Mouse (Mus musculus) kidney, embryonic 14.5 days (tissue): ENCODE measurements around the gene Scamp1. TPM values are rescaled to one million over a fixed set of nuclear protein-coding genes. Genes with fewer than 3 reads are reported as not detected.

Experiments
- ATAC-seq: fragments of 200-750 bp; cut with Nextera tagmentation; 2 replicates; pipeline ENCODE4 v1.8.0; 2017; ENCODE audit warnings: moderate number of reproducible peaks, mild to moderate bottlenecking, moderate TSS enrichment, moderate library complexity; ENCODE audit not compliant: low FRiP score, low TSS enrichment
- H3K27ac ChIP-seq: fragments of 300-500 bp; sonication (generic); 2 replicates; pipeline ENCODE4 v1.5.1; 2014; ENCODE audit warnings: low read depth, mild to moderate bottlenecking, low read length, moderate library complexity, mixed read lengths
- H3K27me3 ChIP-seq: fragments of 300-500 bp; sonication (generic); 2 replicates; pipeline ENCODE4 v1.6.1; 2014; ENCODE audit warnings: mild to moderate bottlenecking, low read length; ENCODE audit not compliant: control insufficient read depth, insufficient read depth
- H3K36me3 ChIP-seq: fragments of 300-500 bp; sonication (generic); 2 replicates; pipeline ENCODE4 v1.6.1; 2014; ENCODE audit warnings: low read length, mixed read lengths; ENCODE audit not compliant: control insufficient read depth, insufficient read depth
- H3K4me1 ChIP-seq: fragments of 300-500 bp; sonication (generic); 2 replicates; pipeline ENCODE4 v1.6.1; 2014; ENCODE audit warnings: low read length, mixed read lengths; ENCODE audit not compliant: control insufficient read depth, insufficient read depth
- H3K4me2 ChIP-seq: fragments of 300-500 bp; sonication (generic); replicated peaks from 2 replicates; pipeline ENCODE4 v1.6.1; 2014; ENCODE audit warnings: low read depth, mild to moderate bottlenecking, low read length
- H3K4me3 ChIP-seq: fragments of 300-500 bp; sonication (generic); 2 replicates; pipeline ENCODE4 v1.5.1; 2014; ENCODE audit warnings: mild to moderate bottlenecking, low read length
- H3K9ac ChIP-seq: fragments of 300-500 bp; sonication (generic); 2 replicates; pipeline ENCODE4 v1.6.1; 2014; ENCODE audit warnings: low read depth, mild to moderate bottlenecking, low read length, moderate library complexity
- H3K9me3 ChIP-seq: fragments of 300-500 bp; sonication (generic); 2 replicates; pipeline ENCODE4 v1.6.1; 2016; ENCODE audit warnings: low read length; ENCODE audit not compliant: control insufficient read depth
- WGBS: fragments of 180-500 bp; shearing (Covaris S2); extraction: QIAGEN DNeasy Blood & Tissue Kit; methylation state at CpG from one replicate; pipeline ENCODE4 v1.1.7; 2014; 5-methylcytosine and 5-hydroxymethylcytosine counted together
- polyA plus RNA-seq: library from polyadenylated mRNA; unstranded; fragments of >200 nt; fragmentation: Nextera tagmentation; extraction: Ambion mirVana; gene quantifications from 2 replicates; pipeline ENCODE4 v1.2.1, GENCODE M21; 2014

Gene Scamp1
- polyA plus RNA-seq, 1 experiment from 2014 or later, result 34.4 TPM

- no peak overlapping the region for H3K27ac ChIP-seq
- H3K9me3 ChIP-seq, result no peaks in the 10 kb centered on the region
- H3K4me2 ChIP-seq, result no peak overlapping the region
- H3K4me3 ChIP-seq, result no peak overlapping the region
- no peak for ATAC-seq
- peaks cover 6% of the 10 kb centered on the region for H3K36me3 ChIP-seq
- no peak overlapping the region for H3K9ac ChIP-seq
- WGBS, result 76% methylated on average over 14 of the region's 14 CpGs
- H3K27me3 ChIP-seq, result no peaks in the 10 kb centered on the region
- no peaks in the 10 kb centered on the region for H3K4me1 ChIP-seq
These were observed 62.0 kb downstream of the Scamp1 start for GRCm38 (mm10) chr13:94223609-94224008.

DNA sequence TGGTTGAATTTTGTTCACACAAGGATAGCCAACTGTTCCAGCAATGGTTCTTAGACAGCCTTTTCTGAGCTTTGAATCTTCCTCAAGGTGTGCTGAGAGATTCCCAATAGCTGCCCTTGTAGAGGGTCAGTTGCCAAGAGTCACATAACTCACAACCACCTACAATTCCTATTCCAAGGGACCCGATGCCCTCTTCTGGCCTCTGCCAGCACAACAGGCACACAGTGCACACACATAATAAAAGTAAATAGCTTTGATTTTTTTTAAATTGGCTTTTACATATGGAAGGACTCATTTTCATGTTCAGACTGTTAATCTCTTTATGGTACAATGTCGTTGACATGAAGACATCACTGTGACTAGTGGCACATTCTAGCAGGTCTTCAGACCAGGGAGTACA, 72.9 kb downstream of the Scamp1 start:
- ATAC-seq, result no peak
- 89% methylated on average over 2 of the region's 2 CpGs for WGBS
- no peak overlapping the region for H3K9ac ChIP-seq
- H3K27ac ChIP-seq, result no peak overlapping the region
- H3K4me3 ChIP-seq, result no peak overlapping the region
- H3K27me3 ChIP-seq, result no peaks in the 10 kb centered on the region
- H3K36me3 ChIP-seq, result peaks cover 8% of the 10 kb centered on the region; the same call in 1 of the 2 replicates
- H3K4me1 ChIP-seq, result 0 out of 2 replicates have a peak, but pooled peaks cover 3% of the 10 kb centered on the region
- peaks cover 3% of the 10 kb centered on the region; the same call in 1 of the 2 replicates for H3K9me3 ChIP-seq
- H3K4me2 ChIP-seq, result no peak overlapping the region

GRCm38 (mm10) chr13:94212179-94212578, 73.5 kb downstream of the Scamp1 start:
- Histone ChIP-seq H3K27me3 (no peaks in the 10 kb centered on the region), H3K9ac (no peak overlapping the region), H3K4me2 (no peak overlapping the region), H3K27ac (no peak overlapping the region), H3K9me3 (peaks cover 3% of the 10 kb centered on the region; the same call in 1 of the 2 replicates), H3K4me3 (no peak overlapping the region), H3K4me1 (0 out of 2 replicates have a peak, but pooled peaks cover 3% of the 10 kb centered on the region), H3K36me3 (peaks cover 8% of the 10 kb centered on the region; the same call in 1 of the 2 replicates)
- 96% methylated on average over 2 of the region's 2 CpGs for WGBS
- ATAC-seq, result no peak

DNA sequence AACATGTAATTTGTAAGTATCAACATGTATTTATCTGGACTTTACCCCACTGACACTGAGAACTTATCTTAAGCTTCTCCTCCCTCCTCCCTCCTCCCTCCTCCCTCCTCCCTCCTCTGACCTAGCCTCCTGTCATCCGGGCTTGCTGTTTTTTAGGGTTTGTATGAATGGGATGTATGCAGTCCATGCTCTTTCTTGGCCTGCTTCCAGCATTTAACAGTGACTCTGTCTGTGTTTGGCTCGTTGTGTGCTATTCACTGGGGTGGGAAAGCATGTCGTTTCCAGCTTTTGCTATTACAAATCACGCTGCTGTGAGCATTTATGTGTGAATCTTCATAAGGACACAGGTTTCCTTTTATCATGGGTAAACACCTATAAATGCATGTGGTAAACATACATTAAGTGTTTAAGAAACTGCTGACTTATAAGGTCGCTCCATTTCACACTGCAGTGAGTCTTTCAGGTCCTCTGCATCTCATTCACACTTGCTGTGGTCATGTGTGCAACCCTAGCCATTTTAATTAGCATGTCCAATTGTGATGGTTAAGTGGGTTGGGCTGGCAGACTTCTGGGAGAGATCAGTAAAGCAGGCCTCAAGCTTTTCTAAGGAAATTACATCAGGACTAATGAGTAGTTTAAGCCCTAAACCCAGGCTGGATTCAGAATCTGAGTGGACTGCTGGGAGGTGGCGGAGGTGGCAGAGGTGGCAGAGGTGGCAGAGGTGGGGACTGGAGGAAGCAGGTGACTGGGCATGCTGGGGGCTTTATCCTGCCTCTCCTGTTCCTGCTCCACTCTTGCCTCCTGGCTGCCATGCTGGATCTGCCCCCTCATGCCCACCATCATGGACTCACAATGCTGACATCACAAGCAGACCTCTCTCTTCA, 74.2 kb downstream of the Scamp1 start:
- ATAC-seq, result no peak
- 0 out of 2 replicates have a peak, but pooled peaks cover 3% of the 10 kb centered on the region for H3K4me1 ChIP-seq
- H3K27me3 ChIP-seq, result no peaks in the 10 kb centered on the region
- H3K36me3 ChIP-seq, result peaks cover 8% of the 10 kb centered on the region; the same call in 1 of the 2 replicates
- peaks cover 3% of the 10 kb centered on the region; the same call in 1 of the 2 replicates for H3K9me3 ChIP-seq
- 55% methylated on average over 6 of the region's 6 CpGs for WGBS
- no peak overlapping the region for H3K9ac ChIP-seq
- H3K4me2 ChIP-seq, result no peak overlapping the region
- H3K4me3 ChIP-seq, result no peak overlapping the region
- no peak overlapping the region for H3K27ac ChIP-seq

DNA sequence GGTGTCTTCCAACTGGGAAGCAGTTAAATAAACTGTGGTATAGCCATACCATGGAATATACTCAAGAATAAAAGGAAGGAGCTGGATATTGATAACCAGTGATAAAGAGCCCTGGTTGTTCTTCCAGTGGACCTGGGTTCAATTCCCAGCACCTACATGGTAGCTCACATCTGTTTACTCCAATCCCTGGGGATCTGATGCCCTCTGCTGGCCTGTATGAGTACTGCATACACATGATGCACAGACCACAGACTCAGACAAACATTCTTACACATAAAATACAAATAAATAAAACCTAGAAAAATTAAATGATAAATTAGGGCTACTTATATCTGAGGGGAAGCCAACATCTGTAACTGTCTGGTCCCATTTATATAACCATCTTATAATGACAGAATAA, 76.8 kb downstream of the Scamp1 start:
- Histone ChIP-seq H3K9ac (no peak overlapping the region), H3K27me3 (no peaks in the 10 kb centered on the region), H3K36me3 (peaks cover 8% of the 10 kb centered on the region; the same call in 1 of the 2 replicates), H3K4me3 (no peak overlapping the region), H3K27ac (no peak overlapping the region), H3K4me2 (no peak overlapping the region), H3K9me3 (peaks cover 3% of the 10 kb centered on the region; the same call in 1 of the 2 replicates), H3K4me1 (0 out of 2 replicates have a peak, but pooled peaks cover 3% of the 10 kb centered on the region)
- ATAC-seq, result no peak

DNA sequence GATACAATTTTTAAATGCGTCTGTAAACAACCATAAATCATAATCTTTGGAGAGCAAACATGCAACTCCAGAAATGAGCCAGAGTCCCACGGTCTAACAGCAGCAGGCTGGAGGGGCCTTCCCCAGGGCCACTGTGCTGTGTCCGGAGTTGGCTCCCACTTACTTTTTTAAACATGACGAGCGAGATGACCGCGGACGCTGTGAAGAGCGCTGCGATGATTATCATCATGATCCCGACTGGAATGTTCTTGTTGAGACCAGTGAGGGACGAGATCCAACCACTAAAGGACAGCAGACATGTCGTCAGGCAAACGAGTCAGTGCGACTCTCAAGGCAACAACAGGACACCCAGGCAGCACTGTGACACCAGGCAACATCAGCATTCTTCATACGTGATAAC, 77.7 kb downstream of the Scamp1 start:
- no peak overlapping the region for H3K27ac ChIP-seq
- H3K4me3 ChIP-seq, result no peak overlapping the region

GRCm38 (mm10) chr13:94205234-94205633, 80.4 kb downstream of the Scamp1 start:
- Histone ChIP-seq H3K27ac (no peak overlapping the region), H3K9me3 (peaks cover 3% of the 10 kb centered on the region; the same call in 1 of the 2 replicates), H3K4me3 (no peak overlapping the region), H3K9ac (no peak overlapping the region), H3K27me3 (no peaks in the 10 kb centered on the region), H3K4me2 (no peak overlapping the region), H3K4me1 (no peaks in the 10 kb centered on the region), H3K36me3 (peaks cover 8% of the 10 kb centered on the region; the same call in 1 of the 2 replicates)
- WGBS, result 6% methylated on average over 6 of the region's 6 CpGs
- ATAC-seq, result peak; percentile 83; the same call in 1 of the 2 replicates

More for the DNA sequence above, 77.7 kb downstream of the Scamp1 start:
- peaks cover 3% of the 10 kb centered on the region; the same call in 1 of the 2 replicates for H3K9me3 ChIP-seq
- H3K4me1 ChIP-seq, result 0 out of 2 replicates have a peak, but pooled peaks cover 3% of the 10 kb centered on the region
- no peak overlapping the region for H3K4me2 ChIP-seq
- peaks cover 8% of the 10 kb centered on the region; the same call in 1 of the 2 replicates for H3K36me3 ChIP-seq
- WGBS, result 96% methylated on average over 16 of the region's 16 CpGs
- H3K9ac ChIP-seq, result no peak overlapping the region
- no peaks in the 10 kb centered on the region for H3K27me3 ChIP-seq
- ATAC-seq, result no peak

DNA sequence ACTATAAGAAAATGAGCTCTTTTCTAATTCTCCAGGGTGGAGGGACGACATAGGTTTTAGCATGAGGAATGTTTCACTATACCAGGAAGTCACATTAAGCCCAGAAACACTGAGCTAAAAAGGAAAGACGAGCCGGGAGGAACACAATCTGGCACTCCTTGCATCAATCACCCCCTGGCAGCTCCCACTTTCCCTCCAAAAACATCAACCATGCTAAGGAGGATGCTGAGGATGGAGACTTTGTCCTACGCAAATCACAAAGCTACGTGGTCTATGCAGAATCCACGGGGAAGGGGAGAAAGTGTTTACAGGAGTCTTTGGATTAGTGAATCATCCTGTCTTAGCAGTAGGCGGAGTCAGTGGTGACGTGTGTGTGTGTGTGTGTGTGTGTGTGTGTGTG, 85.8 kb downstream of the Scamp1 start:
- H3K4me1 ChIP-seq, result peaks cover 4% of the 10 kb centered on the region
- no peak overlapping the region for H3K27ac ChIP-seq
- no peaks in the 10 kb centered on the region for H3K27me3 ChIP-seq
- WGBS, result 25% methylated on average over 8 of the region's 8 CpGs
- peaks cover 12% of the 10 kb centered on the region; the same call in 1 of the 2 replicates for H3K36me3 ChIP-seq
- H3K9ac ChIP-seq, result no peak overlapping the region
- H3K4me2 ChIP-seq, result no peak overlapping the region
- ATAC-seq, result peak; percentile 66; the same call in 1 of the 2 replicates
- H3K4me3 ChIP-seq, result no peak overlapping the region
- no peaks in the 10 kb centered on the region for H3K9me3 ChIP-seq

- WGBS, result 87% methylated on average over 6 of the region's 6 CpGs
- Histone ChIP-seq H3K27ac (no peak overlapping the region), H3K27me3 (no peaks in the 10 kb centered on the region), H3K4me3 (no peak overlapping the region), H3K36me3 (peaks cover 19% of the 10 kb centered on the region; the same call in 1 of the 2 replicates), H3K9me3 (no peaks in the 10 kb centered on the region), H3K4me2 (no peak overlapping the region), H3K9ac (no peak overlapping the region), H3K4me1 (peaks cover 4% of the 10 kb centered on the region)
- no peak for ATAC-seq
These were observed 87.0 kb downstream of the Scamp1 start for GRCm38 (mm10) chr13:94198616-94199015.
